Mouse (Mus musculus) gastrocnemius, postnatal 36 days (tissue): ENCODE data around the gene Mrpl23. TPM values are rescaled to one million over a fixed set of nuclear protein-coding genes. Genes with fewer than 3 reads are reported as not detected.

ENCODE experiments used
- DNase-seq, 2 experiments: peaks; one replicate each; pipeline ENCODE4 v3.0.0; 2022
- intact Hi-C: fragments of 180-260 bp; cut with DNase I; formaldehyde crosslinking; loops from one replicate; pipeline ENCODE4 v1.15.1; 2025
- total RNA-seq, 2 experiments: library from RNA; stranded (reverse); gene quantifications; 2 replicates each; pipeline ENCODE4 v1.2.3; 2021

Gene Mrpl23
- total RNA-seq, 2 experiments from 2014 or later = 1.8 to 6.1 TPM

GRCm38 (mm10) chr7:142516221-142516978, 16.1 kb upstream of the Mrpl23 start:
- intact Hi-C loops = no loop called here
- DNase-seq = peak in 1 of 2 experiments; percentile 54

GRCm38 (mm10) chr7:142517531-142517930, 15.0 kb upstream of the Mrpl23 start:
- no peak for DNase-seq

GRCm38 (mm10) chr7:142520331-142520730, 12.2 kb upstream of the Mrpl23 start:
- DNase-seq = no peak
- intact Hi-C loops = loop anchor here (10.0 kb wide), 1 partner anchor 186 kb away; no protein-coding TSS in a partner anchor

More at GRCm38 (mm10) chr7:142517531-142517930, 15.0 kb upstream of the Mrpl23 start:
- intact Hi-C loops = no loop called here

- DNase-seq = no peak
- intact Hi-C loops = loop anchor here (10.0 kb wide), 1 partner anchor 188 kb away; no protein-coding TSS in a partner anchor
These were observed 10.1 kb upstream of the Mrpl23 start for GRCm38 (mm10) chr7:142522352-142522751.

GRCm38 (mm10) chr7:142523200-142523990, 9.1 kb upstream of the Mrpl23 start:
- no peak for DNase-seq
- intact Hi-C loops = loop anchor here (10.0 kb wide), 1 partner anchor 189 kb away; no protein-coding TSS in a partner anchor

GRCm38 (mm10) chr7:142525342-142526178, 6.9 kb upstream of the Mrpl23 start:
- DNase-seq = no peak
- intact Hi-C loops = loop anchor here (10.0 kb wide), 1 partner anchor 191 kb away; no protein-coding TSS in a partner anchor

- no peak for DNase-seq
- intact Hi-C loops = loop anchor here (10.0 kb wide), 1 partner anchor 195 kb away; no protein-coding TSS in a partner anchor
These were observed 3.1 kb upstream of the Mrpl23 start for GRCm38 (mm10) chr7:142529350-142529749.

GRCm38 (mm10) chr7:142531973-142532521, 439 bp upstream of the Mrpl23 start:
- intact Hi-C loops = no loop called here
- DNase-seq = peak in 1 of 2 experiments; percentile 41

GRCm38 (mm10) chr7:142533059-142533855, 771 bp downstream of the Mrpl23 start:
- intact Hi-C loops = no loop called here
- peak; percentile 78 to 86 for DNase-seq

GRCm38 (mm10) chr7:142535116-142535515, 2.6 kb downstream of the Mrpl23 start:
- intact Hi-C loops = no loop called here
- DNase-seq = no peak

- DNase-seq = no peak
- intact Hi-C loops = no loop called here
These were observed 3.3 kb downstream of the Mrpl23 start for GRCm38 (mm10) chr7:142535832-142536231.

GRCm38 (mm10) chr7:142537181-142537580, 4.7 kb downstream of the Mrpl23 start:
- intact Hi-C loops = no loop called here
- DNase-seq = no peak

- no peak for DNase-seq
- intact Hi-C loops = loop anchor here (1.0 to 2.0 kb wide), 2 partner anchors 43 to 137 kb away; no protein-coding TSS in a partner anchor
These were observed 5.4 kb downstream of the Mrpl23 start for GRCm38 (mm10) chr7:142537879-142538278.

- no peak for DNase-seq
These were observed 5.8 kb downstream of the Mrpl23 start for GRCm38 (mm10) chr7:142538291-142538690.

GRCm38 (mm10) chr7:142538766-142539165, 6.3 kb downstream of the Mrpl23 start:
- intact Hi-C loops = loop anchor here (1.0 to 2.0 kb wide), 2 partner anchors 42 to 137 kb away; no protein-coding TSS in a partner anchor
- DNase-seq = no peak

More at GRCm38 (mm10) chr7:142538291-142538690, 5.8 kb downstream of the Mrpl23 start:
- intact Hi-C loops = loop anchor here (1.0 to 2.0 kb wide), 2 partner anchors 43 to 137 kb away; no protein-coding TSS in a partner anchor

- intact Hi-C loops = loop anchor here (2.0 to 5.0 kb wide), 2 partner anchors 41 to 223 kb away; no protein-coding TSS in a partner anchor
- no peak for DNase-seq
These were observed 7.3 kb downstream of the Mrpl23 start for GRCm38 (mm10) chr7:142539828-142540227.

- no peak for DNase-seq
- intact Hi-C loops = loop anchor here (5.0 kb wide), 1 partner anchor 226 kb away; no protein-coding TSS in a partner anchor
These were observed 10.4 kb downstream of the Mrpl23 start for GRCm38 (mm10) chr7:142542771-142543303.

GRCm38 (mm10) chr7:142545967-142546366, 13.5 kb downstream of the Mrpl23 start:
- DNase-seq = no peak
- intact Hi-C loops = no loop called here
